Mouse (Mus musculus) kidney, adult 2 months (tissue): ENCODE results near the gene Txnl4b. TPM values are rescaled to one million over a fixed set of nuclear protein-coding genes. Genes with fewer than 3 reads are reported as not detected.

Source experiments
- DNase-seq: peaks from one replicate; pipeline ENCODE4 v3.0.0; 2021
- H3K27ac ChIP-seq: fragments of 200-500 bp; 2 replicates; pipeline ENCODE4 v1.5.1; 2012; ENCODE audit warnings: low read depth, low read length, control low read depth, inconsistent platforms; ENCODE audit not compliant: insufficient read depth
- H3K27me3 ChIP-seq: fragments of 200-500 bp; replicated peaks from 2 replicates; pipeline ENCODE4 v1.6.1; 2012; ENCODE audit warnings: mild to moderate bottlenecking, moderate library complexity, low read length, inconsistent platforms; ENCODE audit not compliant: control insufficient read depth, insufficient read depth
- H3K36me3 ChIP-seq: fragments of 200-500 bp; 2 replicates; pipeline ENCODE4 v1.6.1; 2012; ENCODE audit warnings: mild to moderate bottlenecking, moderate library complexity, low read length, inconsistent platforms; ENCODE audit not compliant: control insufficient read depth, insufficient read depth
- H3K4me1 ChIP-seq: fragments of 200-500 bp; 2 replicates; pipeline ENCODE4 v1.6.1; 2011; ENCODE audit warnings: low read length; ENCODE audit not compliant: control insufficient read depth, insufficient read depth
- H3K4me3 ChIP-seq: fragments of 200-500 bp; 2 replicates; pipeline ENCODE4 v1.5.1; 2011; ENCODE audit warnings: mild to moderate bottlenecking, low read depth, low read length, control low read depth; ENCODE audit not compliant: insufficient read depth
- CTCF ChIP-seq: fragments of 200-500 bp; conservative IDR thresholded peaks from 2 replicates; pipeline ENCODE4 v1.5.1; 2011; ENCODE audit warnings: low read depth, mild to moderate bottlenecking, control low read depth, low read length, moderate library complexity, mixed read lengths; ENCODE audit not compliant: insufficient read depth, insufficient read length
- POLR2A ChIP-seq: fragments of 200-500 bp; IDR thresholded peaks from one replicate; pipeline ENCODE4 v1.6.1; 2011; ENCODE audit warnings: low read depth, low read length, control low read depth
- WGBS: fragments of 180-500 bp; shearing (Covaris S2); methylation state at CpG from one replicate; pipeline ENCODE4 v1.1.7; 2018; 5-methylcytosine and 5-hydroxymethylcytosine counted together
- polyA plus RNA-seq: library from polyadenylated mRNA; depleted of rRNA; stranded (reverse); fragments of >200 nt; gene quantifications from 2 replicates; pipeline ENCODE4 v1.2.3, GENCODE M21; 2012; rRNA removed

Gene Txnl4b
- polyA plus RNA-seq: 6.6 and 8.5 TPM in 2 replicates

GRCm38 (mm10) chr8:109565498-109566333 is at the start of gene Txnl4b, which contains the start of gene Dhx38:
Txnl4b (plus strand) TSS chr8:109565892.
Dhx38 (minus strand) TSS chr8:109565861.
- WGBS: under 1% methylated on average over 52 of the region's 52 CpGs
- peak; percentile 100 for DNase-seq
- TF ChIP-seq CTCF: no peak
- no peak for TF ChIP-seq POLR2A
- Histone ChIP-seq H3K36me3 (peaks cover under 1% of the 10 kb centered on the region; the same call in 1 of the 2 replicates), H3K27me3 (no peaks in the 10 kb centered on the region), H3K4me3 (peak within 1 kb of the TSS; percentile 85), H3K4me1 (0 out of 2 replicates have a peak, but pooled peaks cover 5% of the 10 kb centered on the region), H3K27ac (peak within 1 kb of the TSS; percentile 79)

- H3K27ac ChIP-seq: no peak overlapping the region
- H3K27me3 ChIP-seq: no peaks in the 10 kb centered on the region
- H3K4me1 ChIP-seq: no peaks in the 10 kb centered on the region
- 90% methylated on average over 2 of the region's 2 CpGs for WGBS
- H3K4me3 ChIP-seq: no peak overlapping the region
- no peak for DNase-seq
- no peaks in the 10 kb centered on the region for H3K36me3 ChIP-seq
- TF ChIP-seq POLR2A: no peak
- TF ChIP-seq CTCF: no peak
These were observed 41.7 kb upstream of the Txnl4b start for GRCm38 (mm10) chr8:109524008-109524407.

- Histone ChIP-seq H3K4me1 (no peaks in the 10 kb centered on the region), H3K27me3 (no peaks in the 10 kb centered on the region), H3K27ac (no peak overlapping the region), H3K36me3 (no peaks in the 10 kb centered on the region), H3K4me3 (no peak overlapping the region)
- WGBS: 86% methylated on average over 19 of the region's 19 CpGs
- peak; percentile 32 for DNase-seq
- TF ChIP-seq CTCF (peak; percentile 49), POLR2A (no peak)
These were observed 30.3 kb upstream of the Txnl4b start for GRCm38 (mm10) chr8:109535140-109535990.

GRCm38 (mm10) chr8:109536703-109537102 is 29.0 kb upstream of the Txnl4b start:
- peak; percentile 74 for DNase-seq
- 11% methylated on average over 5 of the region's 5 CpGs for WGBS
- no peaks in the 10 kb centered on the region for H3K27me3 ChIP-seq
- no peaks in the 10 kb centered on the region for H3K36me3 ChIP-seq
- no peaks in the 10 kb centered on the region for H3K4me1 ChIP-seq
- no peak overlapping the region for H3K4me3 ChIP-seq
- H3K27ac ChIP-seq: no peak overlapping the region
- TF ChIP-seq POLR2A (no peak), CTCF (peak; percentile 73)

- TF ChIP-seq POLR2A (no peak), CTCF (no peak)
- Histone ChIP-seq H3K27me3 (no peaks in the 10 kb centered on the region), H3K27ac (no peak overlapping the region), H3K4me3 (no peak overlapping the region), H3K4me1 (no peaks in the 10 kb centered on the region), H3K36me3 (no peaks in the 10 kb centered on the region)
- no peak for DNase-seq
- WGBS: 80% methylated on average over 5 of the region's 5 CpGs
These were observed 23.5 kb upstream of the Txnl4b start for GRCm38 (mm10) chr8:109542165-109542564.

- H3K4me1 ChIP-seq: no peaks in the 10 kb centered on the region
- no peak for DNase-seq
- 56% methylated on average over 8 of the region's 8 CpGs for WGBS
- H3K36me3 ChIP-seq: no peaks in the 10 kb centered on the region
- no peak overlapping the region for H3K4me3 ChIP-seq
- no peak overlapping the region for H3K27ac ChIP-seq
- no peaks in the 10 kb centered on the region for H3K27me3 ChIP-seq
- no peak for TF ChIP-seq CTCF
- no peak for TF ChIP-seq POLR2A
These were observed 22.8 kb upstream of the Txnl4b start for GRCm38 (mm10) chr8:109542748-109543519.
